Mouse (Mus musculus) heart, embryonic 14.5 days (tissue): ENCODE data around the gene Olfr71. TPM values are rescaled to one million over a fixed set of nuclear protein-coding genes. Genes with fewer than 3 reads are reported as not detected.

Experiments
- polyA plus RNA-seq: library from polyadenylated mRNA; unstranded; fragments of >200 nt; fragmentation: Nextera tagmentation; extraction: Ambion mirVana; gene quantifications from 2 replicates; pipeline ENCODE4 v1.2.1, GENCODE M21; 2014

Gene Olfr71
- polyA plus RNA-seq, 1 experiment from 2014 or later: not detected

Other genes starting within 250 kb of the Olfr71 start
- not detected in 2 replicates for gene Sit1, start 226.5 kb downstream of the Olfr71 start, polyA plus RNA-seq
- gene Ccdc107, start 217.4 kb downstream of the Olfr71 start, polyA plus RNA-seq: 76.5 and 85.8 TPM in 2 replicates
- 28.7 and 31.0 TPM in 2 replicates for gene Arhgef39, start 210.6 kb downstream of the Olfr71 start, polyA plus RNA-seq
- gene Car9, start 203.3 kb downstream of the Olfr71 start, polyA plus RNA-seq: 2.1 and 2.4 TPM in 2 replicates
- 142 and 159 TPM in 2 replicates for gene Tpm2, start 186.5 kb downstream of the Olfr71 start, polyA plus RNA-seq
- gene Creb3, start 147.9 kb downstream of the Olfr71 start, polyA plus RNA-seq: 57.3 and 62.3 TPM in 2 replicates
- gene Tln1, start 147.6 kb downstream of the Olfr71 start, polyA plus RNA-seq: 77.5 and 90.9 TPM in 2 replicates
- 18.3 and 24.9 TPM in 2 replicates for gene Rgp1, start 131.5 kb downstream of the Olfr71 start, polyA plus RNA-seq
- gene Gba2, start 131.4 kb downstream of the Olfr71 start, polyA plus RNA-seq: 16.5 and 16.7 TPM in 2 replicates
- gene Msmp, start 125.8 kb downstream of the Olfr71 start, polyA plus RNA-seq: 0.36 TPM in 1 of 2 replicates, not detected in the other
- 10.6 and 13.2 TPM in 2 replicates for gene Npr2, start 78.3 kb downstream of the Olfr71 start, polyA plus RNA-seq
- 0.18 and 0.77 TPM in 2 replicates for gene Spag8, start 56.7 kb downstream of the Olfr71 start, polyA plus RNA-seq
- 194 and 213 TPM in 2 replicates for gene Hint2, start 53.8 kb downstream of the Olfr71 start, polyA plus RNA-seq
- 4.2 and 4.5 TPM in 2 replicates for gene Tmem8b, start 41.3 kb downstream of the Olfr71 start, polyA plus RNA-seq
- 3.9 and 4.5 TPM in 2 replicates for gene Fam221b, start 41.1 kb downstream of the Olfr71 start, polyA plus RNA-seq
- gene Olfr70, start 9.4 kb downstream of the Olfr71 start, polyA plus RNA-seq: not detected in 2 replicates
- 0.81 and 1.5 TPM in 2 replicates for gene Hrct1, start 16.9 kb upstream of the Olfr71 start, polyA plus RNA-seq
- 0.23 and 0.42 TPM in 2 replicates for gene Spaar, start 19.8 kb upstream of the Olfr71 start, polyA plus RNA-seq
- not detected in 2 replicates for gene Olfr159, start 60.8 kb upstream of the Olfr71 start, polyA plus RNA-seq
- not detected in 2 replicates for gene Olfr156, start 113.6 kb upstream of the Olfr71 start, polyA plus RNA-seq
- gene Olfr157, start 129.9 kb upstream of the Olfr71 start, polyA plus RNA-seq: not detected in 2 replicates
- gene Olfr155, start 141.3 kb upstream of the Olfr71 start, polyA plus RNA-seq: not detected in 2 replicates
- 10.1 and 11.6 TPM in 2 replicates for gene Reck, start 165.3 kb upstream of the Olfr71 start, polyA plus RNA-seq
- 53.1 and 55.4 TPM in 2 replicates for gene Glipr2, start 247.1 kb upstream of the Olfr71 start, polyA plus RNA-seq